Mouse (Mus musculus) hindbrain, embryonic 12.5 days (tissue): Measurements from ENCODE around the gene Foxp1. TPM values are rescaled to one million over a fixed set of nuclear protein-coding genes. Genes with fewer than 3 reads are reported as not detected.

ENCODE experiments used
- ATAC-seq: fragments of 200-750 bp; cut with Nextera tagmentation; 2 replicates; pipeline ENCODE4 v1.8.0; 2017; ENCODE audit warnings: moderate TSS enrichment; ENCODE audit not compliant: low FRiP score
- H3K27ac ChIP-seq: fragments of 300-500 bp; sonication (generic); 2 replicates; pipeline ENCODE4 v1.5.1; 2016; ENCODE audit warnings: mild to moderate bottlenecking
- H3K27me3 ChIP-seq: fragments of 300-500 bp; sonication (generic); 2 replicates; pipeline ENCODE4 v1.6.1; 2016; ENCODE audit warnings: mild to moderate bottlenecking
- H3K36me3 ChIP-seq: fragments of 300-500 bp; sonication (generic); 2 replicates; pipeline ENCODE4 v1.6.1; 2016; ENCODE audit warnings: mild to moderate bottlenecking
- H3K4me1 ChIP-seq: fragments of 300-500 bp; sonication (generic); 2 replicates; pipeline ENCODE4 v1.6.1; 2016
- H3K4me2 ChIP-seq: fragments of 300-500 bp; sonication (generic); replicated peaks from 2 replicates; pipeline ENCODE4 v1.6.1; 2016; ENCODE audit warnings: mild to moderate bottlenecking
- H3K4me3 ChIP-seq: fragments of 300-500 bp; sonication (generic); 2 replicates; pipeline ENCODE4 v1.5.1; 2016; ENCODE audit warnings: mild to moderate bottlenecking
- H3K9ac ChIP-seq: fragments of 300-500 bp; sonication (generic); 2 replicates; pipeline ENCODE4 v1.6.1; 2016; ENCODE audit warnings: mild to moderate bottlenecking, moderate library complexity
- H3K9me3 ChIP-seq: fragments of 300-500 bp; sonication (generic); replicated peaks from 2 replicates; pipeline ENCODE4 v1.6.1; 2016; ENCODE audit warnings: mild to moderate bottlenecking
- WGBS: fragments of 180-500 bp; shearing (Covaris S2); methylation state at CpG from one replicate; pipeline ENCODE4 v1.1.7; 2016; 5-methylcytosine and 5-hydroxymethylcytosine counted together
- polyA plus RNA-seq: library from polyadenylated mRNA; unstranded; fragments of >200 nt; fragmentation: Nextera tagmentation; extraction: Ambion mirVana; gene quantifications from 2 replicates; pipeline ENCODE4 v1.2.1, GENCODE M21; 2016

Foxp1 gene
- 87.6 and 88.4 TPM in 2 replicates for polyA plus RNA-seq

GRCm38 (mm10) chr6:99522359-99523108 is at the start of gene Foxp1:
Gene Foxp1 (minus strand): TSS chr6:99522721.
- WGBS, result 0% methylated on average over 58 of the region's 72 CpGs
- no peaks in the 10 kb centered on the region for H3K36me3 ChIP-seq
- 0 out of 2 replicates have a peak, but pooled peaks cover 3% of the 10 kb centered on the region for H3K9me3 ChIP-seq
- H3K9ac ChIP-seq, result peak within 1 kb of the TSS; percentile 89
- peak within 1 kb of the TSS; percentile 72 for H3K4me3 ChIP-seq
- peaks cover 11% of the 10 kb centered on the region for H3K4me1 ChIP-seq
- peak within 1 kb of the TSS; percentile 98 for H3K4me2 ChIP-seq
- no peaks in the 10 kb centered on the region for H3K27me3 ChIP-seq
- peak within 1 kb of the TSS; percentile 99 for H3K27ac ChIP-seq
- peak; percentile 46 for ATAC-seq

- no peaks in the 10 kb centered on the region for H3K27me3 ChIP-seq
- no peaks in the 10 kb centered on the region for H3K36me3 ChIP-seq
- peaks cover under 1% of the 10 kb centered on the region; the same call in 1 of the 2 replicates for H3K4me1 ChIP-seq
- no peak overlapping the region for H3K4me2 ChIP-seq
- no peak for ATAC-seq
- H3K9me3 ChIP-seq, result no peaks in the 10 kb centered on the region
- WGBS, result 76% methylated on average over 5 of the region's 5 CpGs
- no peak overlapping the region for H3K27ac ChIP-seq
- no peak overlapping the region for H3K4me3 ChIP-seq
- no peak overlapping the region for H3K9ac ChIP-seq
Measured at GRCm38 (mm10) chr6:99572071-99572470, 49.5 kb upstream of the Foxp1 start.

- no peak overlapping the region for H3K9ac ChIP-seq
- no peaks in the 10 kb centered on the region for H3K9me3 ChIP-seq
- H3K4me2 ChIP-seq, result no peak overlapping the region
- H3K4me3 ChIP-seq, result no peak overlapping the region
- no peaks in the 10 kb centered on the region for H3K36me3 ChIP-seq
- no peaks in the 10 kb centered on the region for H3K27me3 ChIP-seq
- WGBS, result 75% methylated on average over 8 of the region's 8 CpGs
- H3K4me1 ChIP-seq, result peaks cover 4% of the 10 kb centered on the region; the same call in 1 of the 2 replicates
- ATAC-seq, result no peak
- H3K27ac ChIP-seq, result no peak overlapping the region
Measured at GRCm38 (mm10) chr6:99566921-99567320, 44.4 kb upstream of the Foxp1 start.

GRCm38 (mm10) chr6:99564766-99565165 is 42.2 kb upstream of the Foxp1 start:
- no peaks in the 10 kb centered on the region for H3K36me3 ChIP-seq
- no peak overlapping the region for H3K4me2 ChIP-seq
- 75% methylated on average over 3 of the region's 3 CpGs for WGBS
- H3K4me1 ChIP-seq, result peaks cover 4% of the 10 kb centered on the region; the same call in 1 of the 2 replicates
- H3K27me3 ChIP-seq, result no peaks in the 10 kb centered on the region
- no peaks in the 10 kb centered on the region for H3K9me3 ChIP-seq
- no peak overlapping the region for H3K4me3 ChIP-seq
- H3K9ac ChIP-seq, result no peak overlapping the region
- no peak overlapping the region for H3K27ac ChIP-seq
- ATAC-seq, result no peak

- Histone ChIP-seq H3K36me3 (no peaks in the 10 kb centered on the region), H3K4me3 (no peak overlapping the region), H3K27ac (no peak overlapping the region), H3K4me1 (no peaks in the 10 kb centered on the region), H3K27me3 (no peaks in the 10 kb centered on the region), H3K9me3 (no peaks in the 10 kb centered on the region), H3K4me2 (no peak overlapping the region), H3K9ac (no peak overlapping the region)
- WGBS, result 82% methylated on average over 5 of the region's 5 CpGs
- no peak for ATAC-seq
Measured at GRCm38 (mm10) chr6:99556950-99557349, 34.4 kb upstream of the Foxp1 start.

GRCm38 (mm10) chr6:99552816-99553215 is 30.3 kb upstream of the Foxp1 start:
- Histone ChIP-seq H3K9me3 (0 out of 2 replicates have a peak, but pooled peaks cover 10% of the 10 kb centered on the region), H3K4me1 (no peaks in the 10 kb centered on the region), H3K4me3 (no peak overlapping the region), H3K4me2 (no peak overlapping the region), H3K9ac (no peak overlapping the region), H3K27me3 (no peaks in the 10 kb centered on the region), H3K27ac (no peak overlapping the region), H3K36me3 (no peaks in the 10 kb centered on the region)
- no peak for ATAC-seq
- whole genome bisulfite sequencing, result 93% methylated on average over 1 of the region's 1 CpGs

GRCm38 (mm10) chr6:99546416-99546815 is 23.9 kb upstream of the Foxp1 start:
- no peak overlapping the region for H3K4me2 ChIP-seq
- H3K9ac ChIP-seq, result no peak overlapping the region
- 0 out of 2 replicates have a peak, but pooled peaks cover 10% of the 10 kb centered on the region for H3K9me3 ChIP-seq
- H3K27me3 ChIP-seq, result no peaks in the 10 kb centered on the region
- 87% methylated on average over 2 of the region's 2 CpGs for WGBS
- no peak overlapping the region for H3K4me3 ChIP-seq
- ATAC-seq, result no peak
- H3K36me3 ChIP-seq, result no peaks in the 10 kb centered on the region
- no peak overlapping the region for H3K27ac ChIP-seq
- no peaks in the 10 kb centered on the region for H3K4me1 ChIP-seq

GRCm38 (mm10) chr6:99545437-99545836 is 22.9 kb upstream of the Foxp1 start:
- Histone ChIP-seq H3K4me1 (no peaks in the 10 kb centered on the region), H3K9ac (no peak overlapping the region), H3K4me2 (no peak overlapping the region), H3K9me3 (0 out of 2 replicates have a peak, but pooled peaks cover 10% of the 10 kb centered on the region), H3K4me3 (no peak overlapping the region), H3K36me3 (no peaks in the 10 kb centered on the region), H3K27me3 (no peaks in the 10 kb centered on the region), H3K27ac (no peak overlapping the region)
- ATAC-seq, result no peak
- 79% methylated on average over 6 of the region's 6 CpGs for WGBS

- Histone ChIP-seq H3K4me1 (no peaks in the 10 kb centered on the region), H3K4me2 (no peak overlapping the region), H3K27me3 (no peaks in the 10 kb centered on the region), H3K9me3 (no peaks in the 10 kb centered on the region), H3K4me3 (no peak overlapping the region), H3K27ac (no peak overlapping the region), H3K9ac (no peak overlapping the region), H3K36me3 (no peaks in the 10 kb centered on the region)
- 35% methylated on average over 3 of the region's 3 CpGs for WGBS
- ATAC-seq, result no peak
Measured at GRCm38 (mm10) chr6:99541105-99541504, 18.6 kb upstream of the Foxp1 start.

- 74% methylated on average over 6 of the region's 6 CpGs for WGBS
- Histone ChIP-seq H3K4me3 (no peak overlapping the region), H3K4me1 (no peaks in the 10 kb centered on the region), H3K36me3 (no peaks in the 10 kb centered on the region), H3K9ac (no peak overlapping the region), H3K27ac (no peak overlapping the region), H3K4me2 (no peak overlapping the region), H3K9me3 (no peaks in the 10 kb centered on the region), H3K27me3 (no peaks in the 10 kb centered on the region)
- ATAC-seq, result no peak
Measured at GRCm38 (mm10) chr6:99540653-99541052, 18.1 kb upstream of the Foxp1 start.

- H3K9ac ChIP-seq, result no peak overlapping the region
- H3K27me3 ChIP-seq, result no peaks in the 10 kb centered on the region
- no peak overlapping the region for H3K4me2 ChIP-seq
- H3K4me3 ChIP-seq, result no peak overlapping the region
- H3K4me1 ChIP-seq, result no peaks in the 10 kb centered on the region
- 91% methylated on average over 5 of the region's 5 CpGs for WGBS
- no peak overlapping the region for H3K27ac ChIP-seq
- no peaks in the 10 kb centered on the region for H3K36me3 ChIP-seq
- no peaks in the 10 kb centered on the region for H3K9me3 ChIP-seq
- no peak for ATAC-seq
Measured at GRCm38 (mm10) chr6:99540146-99540545, 17.6 kb upstream of the Foxp1 start.

- ATAC-seq, result no peak
- no peak overlapping the region for H3K9ac ChIP-seq
- H3K27me3 ChIP-seq, result no peaks in the 10 kb centered on the region
- no peak overlapping the region for H3K4me2 ChIP-seq
- WGBS, result 85% methylated on average over 17 of the region's 17 CpGs
- H3K4me1 ChIP-seq, result no peaks in the 10 kb centered on the region
- no peak overlapping the region for H3K27ac ChIP-seq
- H3K36me3 ChIP-seq, result no peaks in the 10 kb centered on the region
- no peaks in the 10 kb centered on the region for H3K9me3 ChIP-seq
- H3K4me3 ChIP-seq, result no peak overlapping the region
Measured at GRCm38 (mm10) chr6:99538194-99538941, 15.8 kb upstream of the Foxp1 start.
